Mouse (Mus musculus) stomach, embryonic 14.5 days (tissue): ENCODE measurements at regions not wholly inside any gene's neighbourhood (a gene's known extent, or its start where the extent isn't known, plus 50 kb on each side); places are given as distances from the start of the nearest gene placed in this dataset.

ENCODE experiments used
- ATAC-seq: fragments of 200-750 bp; cut with Nextera tagmentation; 2 replicates; pipeline ENCODE4 v1.8.0; 2017; ENCODE audit warnings: low read depth, moderate TSS enrichment; ENCODE audit not compliant: insufficient number of reproducible peaks, insufficient read depth, low FRiP score
- H3K27ac ChIP-seq: fragments of 300-500 bp; sonication (generic); 2 replicates; pipeline ENCODE4 v1.5.1; 2014; ENCODE audit warnings: mild to moderate bottlenecking, low read length, moderate library complexity, mixed read lengths
- H3K27me3 ChIP-seq: fragments of 300-500 bp; sonication (generic); 2 replicates; pipeline ENCODE4 v1.6.1; 2014; ENCODE audit warnings: low read length, control low read depth, mixed read lengths; ENCODE audit not compliant: control insufficient read depth, insufficient read depth
- H3K36me3 ChIP-seq: fragments of 300-500 bp; sonication (generic); 2 replicates; pipeline ENCODE4 v1.6.1; 2014; ENCODE audit warnings: mild to moderate bottlenecking, control low read depth, low read length, moderate library complexity, mixed read lengths; ENCODE audit not compliant: control insufficient read depth, insufficient read depth
- H3K4me1 ChIP-seq: fragments of 300-500 bp; sonication (generic); 2 replicates; pipeline ENCODE4 v1.6.1; 2014; ENCODE audit warnings: low read length, control low read depth, mixed read lengths; ENCODE audit not compliant: control insufficient read depth, insufficient read depth
- H3K4me2 ChIP-seq: fragments of 300-500 bp; sonication (generic); replicated peaks from 2 replicates; pipeline ENCODE4 v1.6.1; 2014; ENCODE audit warnings: low read depth, low read length, control low read depth
- H3K4me3 ChIP-seq: fragments of 300-500 bp; sonication (generic); 2 replicates; pipeline ENCODE4 v1.5.1; 2014; ENCODE audit warnings: low read depth, low read length, control low read depth
- H3K9ac ChIP-seq: fragments of 300-500 bp; sonication (generic); replicated peaks from 2 replicates; pipeline ENCODE4 v1.6.1; 2014; ENCODE audit warnings: low read depth, mild to moderate bottlenecking, control low read depth, low read length, moderate library complexity, mixed read lengths
- H3K9me3 ChIP-seq: fragments of 300-500 bp; sonication (generic); 2 replicates; pipeline ENCODE4 v1.6.1; 2016; ENCODE audit warnings: low read depth, low read length, control low read depth; ENCODE audit not compliant: control insufficient read depth
- WGBS: fragments of 180-500 bp; shearing (Covaris S2); extraction: QIAGEN DNeasy Blood & Tissue Kit; methylation state at CpG from one replicate; pipeline ENCODE4 v1.1.7; 2014; 5-methylcytosine and 5-hydroxymethylcytosine counted together

- WGBS, result 53% methylated on average over 6 of the region's 6 CpGs
- Histone ChIP-seq H3K27me3 (no peaks in the 10 kb centered on the region), H3K36me3 (no peaks in the 10 kb centered on the region), H3K27ac (no peak overlapping the region), H3K4me2 (no peak overlapping the region), H3K9me3 (no peaks in the 10 kb centered on the region), H3K9ac (no peak overlapping the region), H3K4me1 (no peaks in the 10 kb centered on the region), H3K4me3 (no peak overlapping the region)
- ATAC-seq, result no peak
These were observed 569.5 kb upstream of the Arid1b start for GRCm38 (mm10) chr17:4424451-4425168.

- ATAC-seq, result no peak
These were observed 568.8 kb upstream of the Arid1b start for GRCm38 (mm10) chr17:4425342-4425741.

GRCm38 (mm10) chr17:4429036-4429435 lies 565.1 kb upstream of the Arid1b start:
- Histone ChIP-seq H3K9me3 (no peaks in the 10 kb centered on the region), H3K4me1 (no peaks in the 10 kb centered on the region), H3K4me2 (no peak overlapping the region), H3K27me3 (no peaks in the 10 kb centered on the region), H3K27ac (no peak overlapping the region), H3K9ac (no peak overlapping the region), H3K36me3 (no peaks in the 10 kb centered on the region), H3K4me3 (no peak overlapping the region)
- no peak for ATAC-seq
- 70% methylated on average over 2 of the region's 2 CpGs for WGBS

More at GRCm38 (mm10) chr17:4425342-4425741, 568.8 kb upstream of the Arid1b start:
- no peak overlapping the region for H3K27ac ChIP-seq
- H3K4me3 ChIP-seq, result no peak overlapping the region
- H3K36me3 ChIP-seq, result no peaks in the 10 kb centered on the region
- no peak overlapping the region for H3K9ac ChIP-seq
- no peak overlapping the region for H3K4me2 ChIP-seq
- H3K4me1 ChIP-seq, result no peaks in the 10 kb centered on the region
- no peaks in the 10 kb centered on the region for H3K9me3 ChIP-seq
- 69% methylated on average over 2 of the region's 2 CpGs for WGBS
- no peaks in the 10 kb centered on the region for H3K27me3 ChIP-seq

- H3K9ac ChIP-seq, result no peak overlapping the region
- H3K27me3 ChIP-seq, result no peaks in the 10 kb centered on the region
- no peak overlapping the region for H3K4me2 ChIP-seq
- H3K36me3 ChIP-seq, result no peaks in the 10 kb centered on the region
- no peaks in the 10 kb centered on the region for H3K4me1 ChIP-seq
- no peaks in the 10 kb centered on the region for H3K9me3 ChIP-seq
- ATAC-seq, result no peak
- WGBS, result 98% methylated on average over 1 of the region's 1 CpGs
- no peak overlapping the region for H3K4me3 ChIP-seq
- no peak overlapping the region for H3K27ac ChIP-seq
These were observed 548.5 kb upstream of the Arid1b start for GRCm38 (mm10) chr17:4445606-4446005.

- H3K4me3 ChIP-seq, result no peak overlapping the region
- H3K27me3 ChIP-seq, result no peaks in the 10 kb centered on the region
- H3K9ac ChIP-seq, result no peak overlapping the region
- 78% methylated on average over 1 of the region's 1 CpGs for WGBS
- no peaks in the 10 kb centered on the region for H3K36me3 ChIP-seq
- H3K9me3 ChIP-seq, result no peaks in the 10 kb centered on the region
- H3K27ac ChIP-seq, result no peak overlapping the region
- H3K4me1 ChIP-seq, result no peaks in the 10 kb centered on the region
- no peak for ATAC-seq
- no peak overlapping the region for H3K4me2 ChIP-seq
These were observed 536.6 kb upstream of the Arid1b start for GRCm38 (mm10) chr17:4457491-4457890.

- no peak overlapping the region for H3K4me2 ChIP-seq
- 87% methylated on average over 2 of the region's 2 CpGs for WGBS
- no peaks in the 10 kb centered on the region for H3K27me3 ChIP-seq
- no peaks in the 10 kb centered on the region for H3K9me3 ChIP-seq
- no peak for ATAC-seq
- H3K9ac ChIP-seq, result no peak overlapping the region
- no peak overlapping the region for H3K27ac ChIP-seq
- H3K36me3 ChIP-seq, result no peaks in the 10 kb centered on the region
- no peaks in the 10 kb centered on the region for H3K4me1 ChIP-seq
- no peak overlapping the region for H3K4me3 ChIP-seq
These were observed 532.6 kb upstream of the Arid1b start for GRCm38 (mm10) chr17:4461541-4461940.

- no peak overlapping the region for H3K4me3 ChIP-seq
- ATAC-seq, result no peak
- 52% methylated on average over 2 of the region's 2 CpGs for WGBS
- no peaks in the 10 kb centered on the region for H3K9me3 ChIP-seq
- H3K27me3 ChIP-seq, result no peaks in the 10 kb centered on the region
- no peak overlapping the region for H3K4me2 ChIP-seq
- no peaks in the 10 kb centered on the region for H3K36me3 ChIP-seq
- no peaks in the 10 kb centered on the region for H3K4me1 ChIP-seq
- no peak overlapping the region for H3K27ac ChIP-seq
- H3K9ac ChIP-seq, result no peak overlapping the region
These were observed 529.7 kb upstream of the Arid1b start for GRCm38 (mm10) chr17:4464286-4464880.

- Histone ChIP-seq H3K9me3 (no peaks in the 10 kb centered on the region), H3K27me3 (no peaks in the 10 kb centered on the region), H3K36me3 (no peaks in the 10 kb centered on the region), H3K4me3 (no peak overlapping the region), H3K4me1 (no peaks in the 10 kb centered on the region), H3K27ac (no peak overlapping the region), H3K4me2 (no peak overlapping the region), H3K9ac (no peak overlapping the region)
- ATAC-seq, result no peak
- WGBS, result 89% methylated on average over 6 of the region's 6 CpGs
These were observed 528.4 kb upstream of the Arid1b start for GRCm38 (mm10) chr17:4465741-4466140.

- 72% methylated on average over 5 of the region's 5 CpGs for WGBS
- ATAC-seq, result no peak
These were observed 521.7 kb upstream of the Arid1b start for GRCm38 (mm10) chr17:4472412-4472811.

More at GRCm38 (mm10) chr17:4472412-4472811, 521.7 kb upstream of the Arid1b start:
- Histone ChIP-seq H3K9me3 (no peaks in the 10 kb centered on the region), H3K4me2 (no peak overlapping the region), H3K27ac (no peak overlapping the region), H3K36me3 (no peaks in the 10 kb centered on the region), H3K4me3 (no peak overlapping the region), H3K9ac (no peak overlapping the region), H3K27me3 (no peaks in the 10 kb centered on the region), H3K4me1 (no peaks in the 10 kb centered on the region)
